Mouse (Mus musculus) lung, embryonic 16.5 days (tissue): ENCODE data around the gene Lrrc4. TPM values are rescaled to one million over a fixed set of nuclear protein-coding genes. Genes with fewer than 3 reads are reported as not detected.

Experiments used
- ATAC-seq: fragments of 200-750 bp; cut with Nextera tagmentation; 2 replicates; pipeline ENCODE4 v1.8.0; 2017; ENCODE audit warnings: low read depth, mild to moderate bottlenecking, moderate library complexity
- H3K27ac ChIP-seq: fragments of 300-500 bp; sonication (generic); 2 replicates; pipeline ENCODE4 v1.5.1; 2014; ENCODE audit warnings: mild to moderate bottlenecking, control low read depth, low read length
- H3K27me3 ChIP-seq: fragments of 300-500 bp; sonication (generic); 2 replicates; pipeline ENCODE4 v1.6.1; 2014; ENCODE audit warnings: low read depth, low read length, mixed read lengths; ENCODE audit not compliant: control insufficient read depth, insufficient read depth
- H3K36me3 ChIP-seq: fragments of 300-500 bp; sonication (generic); 2 replicates; pipeline ENCODE4 v1.6.1; 2014; ENCODE audit warnings: low read length; ENCODE audit not compliant: control insufficient read depth, insufficient read depth
- H3K4me1 ChIP-seq: fragments of 300-500 bp; sonication (generic); replicated peaks from 2 replicates; pipeline ENCODE4 v1.6.1; 2014; ENCODE audit warnings: low read length, mixed read lengths; ENCODE audit not compliant: control insufficient read depth, insufficient read depth
- H3K4me2 ChIP-seq: fragments of 300-500 bp; sonication (generic); 2 replicates; pipeline ENCODE4 v1.6.1; 2014; ENCODE audit warnings: low read depth, low read length, control low read depth
- H3K4me3 ChIP-seq: fragments of 300-500 bp; sonication (generic); 2 replicates; pipeline ENCODE4 v1.5.1; 2014; ENCODE audit warnings: mild to moderate bottlenecking, low read length, control low read depth
- H3K9ac ChIP-seq: fragments of 300-500 bp; sonication (generic); 2 replicates; pipeline ENCODE4 v1.6.1; 2014; ENCODE audit warnings: low read length, control low read depth
- H3K9me3 ChIP-seq: fragments of 300-500 bp; sonication (generic); 2 replicates; pipeline ENCODE4 v1.6.1; 2016; ENCODE audit warnings: low read length; ENCODE audit not compliant: control insufficient read depth
- WGBS: fragments of 180-500 bp; shearing (Covaris S2); extraction: QIAGEN DNeasy Blood & Tissue Kit; methylation state at CpG from one replicate; pipeline ENCODE4 v1.1.7; 2014; 5-methylcytosine and 5-hydroxymethylcytosine counted together
- polyA plus RNA-seq: library from polyadenylated mRNA; unstranded; fragments of >200 nt; fragmentation: Nextera tagmentation; extraction: Ambion mirVana; gene quantifications from 2 replicates; pipeline ENCODE4 v1.2.1, GENCODE M21; 2015

The Lrrc4 gene
- polyA plus RNA-seq, 1 experiment from 2014 or later = 0.19 TPM

- H3K4me2 ChIP-seq = no peak overlapping the region
- no peaks in the 10 kb centered on the region for H3K9me3 ChIP-seq
- no peaks in the 10 kb centered on the region for H3K27me3 ChIP-seq
- H3K4me3 ChIP-seq = no peak overlapping the region
- no peaks in the 10 kb centered on the region for H3K36me3 ChIP-seq
- ATAC-seq = no peak
- peaks cover 8% of the 10 kb centered on the region; the same call in 1 of the 2 replicates for H3K4me1 ChIP-seq
- H3K9ac ChIP-seq = no peak overlapping the region
- no peak overlapping the region for H3K27ac ChIP-seq
- 91% methylated on average over 5 of the region's 5 CpGs for WGBS
These were observed 77.9 kb downstream of the Lrrc4 start for GRCm38 (mm10) chr6:28753681-28754080.

- H3K4me3 ChIP-seq = no peak overlapping the region
- no peak for ATAC-seq
- H3K27me3 ChIP-seq = no peaks in the 10 kb centered on the region
- no peak overlapping the region for H3K9ac ChIP-seq
- H3K27ac ChIP-seq = no peak overlapping the region
- H3K36me3 ChIP-seq = no peaks in the 10 kb centered on the region
- H3K4me1 ChIP-seq = peaks cover 9% of the 10 kb centered on the region; the same call in 1 of the 2 replicates
- H3K4me2 ChIP-seq = no peak overlapping the region
- H3K9me3 ChIP-seq = no peaks in the 10 kb centered on the region
- WGBS = 92% methylated on average over 5 of the region's 5 CpGs
These were observed 78.3 kb downstream of the Lrrc4 start for GRCm38 (mm10) chr6:28753217-28753616.

- Histone ChIP-seq H3K9me3 (no peaks in the 10 kb centered on the region), H3K27ac (no peak overlapping the region)
- 55% methylated on average over 3 of the region's 3 CpGs for WGBS
These were observed 80.4 kb downstream of the Lrrc4 start for GRCm38 (mm10) chr6:28751186-28751585.

GRCm38 (mm10) chr6:28749224-28749623 lies 82.3 kb downstream of the Lrrc4 start:
- Histone ChIP-seq H3K4me2 (no peak overlapping the region), H3K27ac (no peak overlapping the region), H3K9ac (no peak overlapping the region), H3K36me3 (peaks cover 5% of the 10 kb centered on the region; the same call in 1 of the 2 replicates), H3K4me3 (no peak overlapping the region), H3K27me3 (no peaks in the 10 kb centered on the region), H3K9me3 (no peaks in the 10 kb centered on the region), H3K4me1 (peaks cover 5% of the 10 kb centered on the region; the same call in 1 of the 2 replicates)
- 72% methylated on average over 3 of the region's 3 CpGs for WGBS
- no peak for ATAC-seq

More at GRCm38 (mm10) chr6:28751186-28751585, 80.4 kb downstream of the Lrrc4 start:
- H3K4me1 ChIP-seq = peaks cover 7% of the 10 kb centered on the region; the same call in 1 of the 2 replicates
- no peak for ATAC-seq
- no peak overlapping the region for H3K4me2 ChIP-seq
- H3K27me3 ChIP-seq = no peaks in the 10 kb centered on the region
- H3K36me3 ChIP-seq = peaks cover 1% of the 10 kb centered on the region; the same call in 1 of the 2 replicates
- H3K4me3 ChIP-seq = no peak overlapping the region
- no peak overlapping the region for H3K9ac ChIP-seq

- peak; percentile 45; the same call in 1 of the 2 replicates for ATAC-seq
- WGBS = 51% methylated on average over 14 of the region's 14 CpGs
- Histone ChIP-seq H3K9me3 (no peaks in the 10 kb centered on the region), H3K27me3 (no peaks in the 10 kb centered on the region), H3K27ac (no peak overlapping the region), H3K4me1 (peaks cover 9% of the 10 kb centered on the region; the same call in 1 of the 2 replicates), H3K36me3 (peaks cover 5% of the 10 kb centered on the region; the same call in 1 of the 2 replicates), H3K9ac (no peak overlapping the region), H3K4me3 (no peak overlapping the region), H3K4me2 (no peak overlapping the region)
These were observed 83.4 kb downstream of the Lrrc4 start for GRCm38 (mm10) chr6:28747931-28748670.

- no peaks in the 10 kb centered on the region for H3K27me3 ChIP-seq
- H3K9ac ChIP-seq = no peak overlapping the region
- H3K9me3 ChIP-seq = no peaks in the 10 kb centered on the region
- peaks cover 5% of the 10 kb centered on the region; the same call in 1 of the 2 replicates for H3K36me3 ChIP-seq
- H3K4me1 ChIP-seq = peaks cover 9% of the 10 kb centered on the region; the same call in 1 of the 2 replicates
- ATAC-seq = no peak
- H3K4me3 ChIP-seq = no peak overlapping the region
- no peak overlapping the region for H3K4me2 ChIP-seq
- H3K27ac ChIP-seq = no peak overlapping the region
- WGBS = 90% methylated on average over 5 of the region's 5 CpGs
These were observed 84.5 kb downstream of the Lrrc4 start for GRCm38 (mm10) chr6:28747025-28747424.

- no peaks in the 10 kb centered on the region for H3K9me3 ChIP-seq
- WGBS = 92% methylated on average over 7 of the region's 7 CpGs
- H3K4me2 ChIP-seq = no peak overlapping the region
- H3K27me3 ChIP-seq = no peaks in the 10 kb centered on the region
- no peak overlapping the region for H3K27ac ChIP-seq
- H3K4me3 ChIP-seq = no peak overlapping the region
- H3K36me3 ChIP-seq = peaks cover 7% of the 10 kb centered on the region; the same call in 1 of the 2 replicates
- no peak overlapping the region for H3K9ac ChIP-seq
- peaks cover 9% of the 10 kb centered on the region; the same call in 1 of the 2 replicates for H3K4me1 ChIP-seq
- ATAC-seq = no peak
These were observed 85.7 kb downstream of the Lrrc4 start for GRCm38 (mm10) chr6:28745864-28746263.

GRCm38 (mm10) chr6:28743586-28743985 lies 88.0 kb downstream of the Lrrc4 start:
- no peaks in the 10 kb centered on the region for H3K27me3 ChIP-seq
- H3K27ac ChIP-seq = 0 out of 2 replicates have a peak overlapping the region, but pooled peaks have one; percentile 17
- WGBS = 14% methylated on average over 1 of the region's 1 CpGs
- no peak overlapping the region for H3K9ac ChIP-seq
- H3K4me2 ChIP-seq = no peak overlapping the region
- peaks cover 9% of the 10 kb centered on the region; the same call in 1 of the 2 replicates for H3K4me1 ChIP-seq
- ATAC-seq = peak; percentile 57; the same call in 1 of the 2 replicates
- peaks cover 7% of the 10 kb centered on the region; the same call in 1 of the 2 replicates for H3K36me3 ChIP-seq
- H3K9me3 ChIP-seq = no peaks in the 10 kb centered on the region
- H3K4me3 ChIP-seq = no peak overlapping the region

- Histone ChIP-seq H3K4me1 (peaks cover 3% of the 10 kb centered on the region; the same call in 1 of the 2 replicates), H3K36me3 (0 out of 2 replicates have a peak, but pooled peaks cover 2% of the 10 kb centered on the region), H3K9ac (no peak overlapping the region), H3K4me3 (no peak overlapping the region), H3K4me2 (no peak overlapping the region), H3K27me3 (no peaks in the 10 kb centered on the region), H3K27ac (no peak overlapping the region), H3K9me3 (no peaks in the 10 kb centered on the region)
- no peak for ATAC-seq
- 45% methylated on average over 1 of the region's 1 CpGs for WGBS
These were observed 93.9 kb downstream of the Lrrc4 start for GRCm38 (mm10) chr6:28737601-28738000.
